Mouse (Mus musculus) bone marrow macrophage, adult 2 months (primary cell): ENCODE results near the gene Swsap1. TPM values are rescaled to one million over a fixed set of nuclear protein-coding genes. Genes with fewer than 3 reads are reported as not detected.

Experiments used
- H3K27ac ChIP-seq: 2 replicates; pipeline ENCODE4 v1.5.1; 2012; ENCODE audit warnings: low read depth, low read length; ENCODE audit not compliant: insufficient read depth
- H3K4me1 ChIP-seq: 2 replicates; pipeline ENCODE4 v1.6.1; 2012; ENCODE audit warnings: low read length; ENCODE audit not compliant: control insufficient read depth, insufficient read depth
- H3K4me3 ChIP-seq: 2 replicates; pipeline ENCODE4 v1.5.1; 2012; ENCODE audit warnings: mild to moderate bottlenecking, low read length, moderate library complexity; ENCODE audit not compliant: insufficient read depth
- CTCF ChIP-seq: IDR thresholded peaks from 2 replicates; pipeline ENCODE4 v1.5.1; 2012; ENCODE audit warnings: low read depth, mild to moderate bottlenecking, low read length, moderate library complexity
- POLR2A ChIP-seq: IDR thresholded peaks from 2 replicates; pipeline ENCODE4 v1.6.1; 2012; ENCODE audit warnings: mild to moderate bottlenecking, low read depth, low read length, borderline replicate concordance
- polyA plus RNA-seq: library from polyadenylated mRNA; stranded (reverse); fragments of >200 nt; gene quantifications from 2 replicates; pipeline ENCODE4 v1.2.4, GENCODE M21; 2012; ENCODE audit not compliant: missing spikeins, insufficient read depth, insufficient read length

Swsap1 gene
- polyA plus RNA-seq, 1 experiment = 4.2 TPM

- H3K4me1 ChIP-seq = peaks cover 4% of the 10 kb centered on the region
- TF ChIP-seq POLR2A = no peak
- no peak overlapping the region for H3K27ac ChIP-seq
- no peak overlapping the region for H3K4me3 ChIP-seq
Observed at GRCm38 (mm10) chr9:21950322-21950721, 5.2 kb upstream of the Swsap1 start.

GRCm38 (mm10) chr9:21951977-21952376 lies 3.6 kb upstream of the Swsap1 start:
- Histone ChIP-seq H3K4me1 (peaks cover 4% of the 10 kb centered on the region), H3K27ac (no peak overlapping the region), H3K4me3 (no peak overlapping the region)
- TF ChIP-seq CTCF = no peak
- TF ChIP-seq POLR2A = no peak

- TF ChIP-seq CTCF (no peak), POLR2A (no peak)
- Histone ChIP-seq H3K4me3 (no peak overlapping the region), H3K27ac (no peak overlapping the region), H3K4me1 (peaks cover 4% of the 10 kb centered on the region)
Observed at GRCm38 (mm10) chr9:21953600-21953999, 2.0 kb upstream of the Swsap1 start.

- TF ChIP-seq POLR2A = no peak
- H3K4me1 ChIP-seq = peaks cover 4% of the 10 kb centered on the region
- no peak overlapping the region for H3K27ac ChIP-seq
- no peak overlapping the region for H3K4me3 ChIP-seq
Observed at GRCm38 (mm10) chr9:21954635-21955034, 920 bp upstream of the Swsap1 start.

- peak; percentile 61 for TF ChIP-seq CTCF
- TF ChIP-seq POLR2A = no peak
- H3K4me1 ChIP-seq = peaks cover 4% of the 10 kb centered on the region
- peak overlapping the region; percentile 73 for H3K27ac ChIP-seq
- peak overlapping the region; percentile 69 for H3K4me3 ChIP-seq
Observed at GRCm38 (mm10) chr9:21955225-21955569, 358 bp upstream of the Swsap1 start.

GRCm38 (mm10) chr9:21958372-21958771 lies 2.8 kb downstream of the Swsap1 start:
- Histone ChIP-seq H3K4me3 (no peak overlapping the region), H3K27ac (no peak overlapping the region), H3K4me1 (peaks cover 4% of the 10 kb centered on the region)
- TF ChIP-seq POLR2A = no peak
- TF ChIP-seq CTCF = no peak

GRCm38 (mm10) chr9:21959244-21959643 lies 3.7 kb downstream of the Swsap1 start:
- H3K27ac ChIP-seq = no peak overlapping the region
- no peak overlapping the region for H3K4me3 ChIP-seq
- H3K4me1 ChIP-seq = peaks cover 7% of the 10 kb centered on the region

GRCm38 (mm10) chr9:21960135-21960534 lies 4.6 kb downstream of the Swsap1 start:
- H3K27ac ChIP-seq = no peak overlapping the region
- no peak overlapping the region for H3K4me3 ChIP-seq
- no peak for TF ChIP-seq POLR2A
- TF ChIP-seq CTCF = no peak
- H3K4me1 ChIP-seq = peaks cover 3% of the 10 kb centered on the region; the same call in 1 of the 2 replicates

More at GRCm38 (mm10) chr9:21959244-21959643, 3.7 kb downstream of the Swsap1 start:
- TF ChIP-seq CTCF (no peak), POLR2A (no peak)

- Histone ChIP-seq H3K4me3 (no peak overlapping the region), H3K27ac (no peak overlapping the region), H3K4me1 (peaks cover 3% of the 10 kb centered on the region; the same call in 1 of the 2 replicates)
- no peak for TF ChIP-seq POLR2A
- no peak for TF ChIP-seq CTCF
Observed at GRCm38 (mm10) chr9:21960558-21961208, 5.1 kb downstream of the Swsap1 start.

- no peak overlapping the region for H3K27ac ChIP-seq
- H3K4me1 ChIP-seq = peaks cover 3% of the 10 kb centered on the region; the same call in 1 of the 2 replicates
- H3K4me3 ChIP-seq = peak overlapping the region; percentile 55
- TF ChIP-seq POLR2A (no peak), CTCF (no peak)
Observed at GRCm38 (mm10) chr9:21961366-21961980, 5.9 kb downstream of the Swsap1 start.

GRCm38 (mm10) chr9:21962010-21962409 lies 6.5 kb downstream of the Swsap1 start:
- TF ChIP-seq CTCF (no peak), POLR2A (no peak)
- Histone ChIP-seq H3K27ac (no peak overlapping the region), H3K4me3 (peak overlapping the region; percentile 55), H3K4me1 (peaks cover 3% of the 10 kb centered on the region; the same call in 1 of the 2 replicates)
